Mouse (Mus musculus) kidney, adult 10 weeks (tissue): ENCODE results near the gene Sesn3. TPM values are rescaled to one million over a fixed set of nuclear protein-coding genes. Genes with fewer than 3 reads are reported as not detected.

Source experiments
- polyA plus RNA-seq: library from polyadenylated mRNA; stranded (reverse); fragments of 350-450 nt; fragmentation: Illumina TruSeq; extraction: RNeasy Lipid Tissue Mini Kit (QIAGEN cat#74804); gene quantifications from one replicate; pipeline ENCODE4 v1.2.3, GENCODE M21; 2014; ENCODE audit warnings: low read depth, low replicate concordance

The Sesn3 gene
- polyA plus RNA-seq = 46.0 TPM

GRCm38 (mm10) chr9:14274986-14275720 is at the start of gene Sesn3:
TSS of gene Sesn3 (plus strand) at chr9:14275067.

DNA sequence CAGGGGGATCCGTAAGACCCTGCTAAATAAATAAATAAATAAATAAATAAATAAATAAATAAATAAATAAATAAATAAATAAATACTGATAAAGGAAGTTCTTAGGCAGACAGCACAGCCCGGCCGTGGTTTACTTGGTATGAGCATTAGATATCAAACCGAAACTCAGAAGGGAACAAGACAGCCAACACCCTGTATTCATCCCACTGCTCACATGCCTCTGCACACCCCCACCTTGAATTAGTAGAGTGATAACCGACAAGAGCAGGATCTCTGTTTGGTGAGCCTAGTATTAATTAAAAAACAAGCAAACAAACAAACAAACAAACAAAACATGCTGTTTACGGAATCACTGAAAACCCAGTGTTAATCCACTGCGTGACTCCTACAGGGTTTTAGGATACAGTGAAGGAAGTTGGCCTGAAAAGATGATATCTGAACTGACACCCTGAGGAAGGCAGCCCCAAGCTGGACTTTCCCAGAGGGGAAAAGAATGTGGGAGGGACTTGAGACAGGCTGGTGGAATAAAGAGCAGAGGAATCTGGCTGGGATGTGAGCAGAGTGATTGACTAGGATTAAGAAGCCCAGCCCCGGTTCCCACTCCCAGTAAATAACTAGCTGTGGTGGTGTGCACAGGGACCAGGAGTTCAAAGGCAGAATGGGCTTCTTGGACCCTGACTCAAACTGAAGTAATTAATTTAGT is 106.6 kb downstream of the Sesn3 start, which contains the start of gene Endod1:
Gene Endod1 (minus strand): TSS at position 155 of the 703 bp plus-strand sequence.

Other genes with a start within 250 kb of the Sesn3 start
- 16.1 TPM for gene Endod1, start 106.4 kb downstream of the Sesn3 start, polyA plus RNA-seq
- gene Kdm4d, start 225.4 kb downstream of the Sesn3 start, polyA plus RNA-seq = not detected
- 239 TPM for gene Cwc15, start 225.6 kb downstream of the Sesn3 start, polyA plus RNA-seq